Mouse (Mus musculus) forebrain, embryonic 16.5 days (tissue): ENCODE data around the gene Serpine3. TPM values are rescaled to one million over a fixed set of nuclear protein-coding genes. Genes with fewer than 3 reads are reported as not detected.
A peak's percentile ranks its signal among the peaks of the same experiment; 100 is the strongest.

Source experiments
- ATAC-seq: fragments of 200-750 bp; cut with Nextera tagmentation; 2 replicates; pipeline ENCODE4 v1.8.0; 2017; ENCODE audit warnings: mild to moderate bottlenecking, moderate library complexity
- H3K27ac ChIP-seq: fragments of 300-500 bp; sonication (generic); 2 replicates; pipeline ENCODE4 v1.5.1; 2014; ENCODE audit warnings: low read length, control low read depth
- H3K27me3 ChIP-seq: fragments of 300-500 bp; sonication (generic); replicated peaks from 2 replicates; pipeline ENCODE4 v1.6.1; 2014; ENCODE audit warnings: low read length; ENCODE audit not compliant: control insufficient read depth, insufficient read depth
- H3K36me3 ChIP-seq: fragments of 300-500 bp; sonication (generic); 2 replicates; pipeline ENCODE4 v1.6.1; 2014; ENCODE audit not compliant: control insufficient read depth, insufficient read depth
- H3K4me1 ChIP-seq: fragments of 300-500 bp; sonication (generic); replicated peaks from 2 replicates; pipeline ENCODE4 v1.6.1; 2014; ENCODE audit warnings: low read length; ENCODE audit not compliant: control insufficient read depth, insufficient read depth
- H3K4me2 ChIP-seq: fragments of 300-500 bp; sonication (generic); 2 replicates; pipeline ENCODE4 v1.6.1; 2014; ENCODE audit warnings: mild to moderate bottlenecking, low read length, control low read depth
- H3K4me3 ChIP-seq: fragments of 300-500 bp; sonication (generic); replicated peaks from 2 replicates; pipeline ENCODE4 v1.5.1; 2014; ENCODE audit warnings: mild to moderate bottlenecking, low read length, control low read depth
- H3K9ac ChIP-seq: fragments of 300-500 bp; sonication (generic); replicated peaks from 2 replicates; pipeline ENCODE4 v1.6.1; 2014; ENCODE audit warnings: low read depth, low read length, control low read depth
- H3K9me3 ChIP-seq: fragments of 300-500 bp; sonication (generic); 2 replicates; pipeline ENCODE4 v1.6.1; 2016; ENCODE audit warnings: low read length; ENCODE audit not compliant: control insufficient read depth
- WGBS: fragments of 180-500 bp; shearing (Covaris S2); extraction: QIAGEN DNeasy Blood & Tissue Kit; methylation state at CpG from one replicate; pipeline ENCODE4 v1.1.7; 2014; 5-methylcytosine and 5-hydroxymethylcytosine counted together
- polyA plus RNA-seq: library from polyadenylated mRNA; unstranded; fragments of >200 nt; fragmentation: Nextera tagmentation; extraction: Ambion mirVana; gene quantifications from 2 replicates; pipeline ENCODE4 v1.2.1, GENCODE M21; 2015

The Serpine3 gene
- polyA plus RNA-seq, 1 experiment from 2014 or later: not detected

DNA sequence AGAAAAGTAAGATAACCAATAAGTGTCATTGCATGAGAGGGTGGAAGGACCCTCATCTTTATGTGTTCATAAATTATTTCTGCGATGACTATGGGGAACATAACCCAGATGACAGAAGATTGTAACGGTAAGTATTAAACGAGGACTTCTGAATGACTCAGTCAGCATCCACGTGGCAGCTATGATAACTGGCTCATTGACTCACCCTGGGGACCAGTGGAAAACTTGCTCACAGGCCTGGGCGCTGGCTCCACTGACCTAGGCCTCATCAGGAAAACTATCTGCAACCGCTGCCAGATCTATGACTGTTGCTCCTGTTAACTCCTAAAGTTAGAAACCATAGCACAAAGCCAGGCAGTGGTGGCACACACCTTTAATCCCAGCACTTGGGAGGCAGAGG lies 15.1 kb upstream of the Serpine3 start:
- WGBS: 87% methylated on average over 6 of the region's 6 CpGs
- Histone ChIP-seq H3K27me3 (no peaks in the 10 kb centered on the region), H3K4me1 (no peaks in the 10 kb centered on the region), H3K9ac (no peak overlapping the region), H3K9me3 (no peaks in the 10 kb centered on the region), H3K36me3 (no peaks in the 10 kb centered on the region), H3K27ac (no peak overlapping the region), H3K4me3 (no peak overlapping the region), H3K4me2 (no peak overlapping the region)
- ATAC-seq: no peak

DNA sequence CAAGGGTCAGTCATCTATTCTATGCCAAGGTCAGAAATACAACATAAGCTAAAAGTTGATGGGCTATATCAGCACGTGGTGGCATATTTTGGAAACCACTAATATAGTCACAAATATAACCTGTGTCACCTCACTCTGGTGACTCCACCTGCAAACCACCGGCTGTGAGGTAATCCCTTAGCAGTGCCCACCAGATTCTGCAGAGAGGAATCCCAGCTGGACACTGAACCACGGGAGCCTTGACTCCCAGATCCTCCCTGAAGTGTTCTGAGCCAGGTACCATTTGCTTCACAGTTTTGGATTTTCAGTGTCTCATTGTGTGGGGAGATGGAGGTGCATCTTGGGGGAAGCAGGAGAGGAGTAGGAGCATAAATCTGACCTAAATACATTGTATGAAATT lies 13.1 kb upstream of the Serpine3 start:
- no peaks in the 10 kb centered on the region for H3K4me1 ChIP-seq
- 69% methylated on average over 3 of the region's 3 CpGs for WGBS
- H3K36me3 ChIP-seq: no peaks in the 10 kb centered on the region
- H3K9me3 ChIP-seq: no peaks in the 10 kb centered on the region
- no peak overlapping the region for H3K4me3 ChIP-seq
- no peak overlapping the region for H3K27ac ChIP-seq
- no peak overlapping the region for H3K9ac ChIP-seq
- H3K4me2 ChIP-seq: no peak overlapping the region
- no peak for ATAC-seq
- no peaks in the 10 kb centered on the region for H3K27me3 ChIP-seq

DNA sequence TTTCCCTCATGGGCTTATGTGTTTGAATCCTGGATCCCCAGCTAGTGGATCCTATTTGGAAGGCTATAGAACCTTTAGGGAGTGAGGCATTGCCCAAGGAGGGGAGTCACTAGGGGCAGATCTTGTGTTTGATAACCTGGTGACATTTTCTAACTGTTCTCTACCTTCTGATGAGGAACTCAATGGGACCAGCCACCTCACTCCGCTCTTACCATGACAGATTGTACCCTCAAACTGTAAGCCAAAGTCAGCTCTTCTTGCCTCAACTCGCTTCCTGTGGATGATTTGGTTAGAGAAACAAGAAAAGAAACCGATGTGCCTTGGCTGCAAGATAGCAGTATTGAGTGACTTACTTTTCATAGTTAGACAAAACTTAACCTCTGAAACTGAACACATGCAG lies 11.7 kb upstream of the Serpine3 start:
- WGBS: 96% methylated on average over 3 of the region's 3 CpGs

DNA sequence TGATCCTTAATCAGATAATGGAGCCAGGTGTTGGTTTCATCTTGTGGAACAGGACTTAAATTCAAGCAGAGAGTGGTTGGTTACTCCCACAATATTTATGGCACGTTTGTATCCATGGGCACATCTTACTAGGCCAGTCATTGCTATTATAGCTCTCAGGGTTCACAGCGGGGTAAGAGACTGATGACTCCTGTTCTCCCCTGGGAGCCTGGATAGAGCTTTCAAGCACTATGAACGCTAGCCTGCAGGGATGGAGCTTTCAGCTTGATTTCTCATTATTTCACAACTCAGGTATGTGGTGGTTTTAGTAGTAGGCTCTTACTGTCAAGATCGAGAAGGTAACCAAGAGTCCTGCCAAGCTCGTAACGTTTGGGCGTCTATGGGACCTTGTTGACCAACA lies 7.5 kb upstream of the Serpine3 start:
- H3K36me3 ChIP-seq: no peaks in the 10 kb centered on the region
- H3K4me3 ChIP-seq: no peak overlapping the region
- WGBS: 85% methylated on average over 7 of the region's 7 CpGs
- no peak for ATAC-seq
- H3K9ac ChIP-seq: no peak overlapping the region
- H3K27ac ChIP-seq: no peak overlapping the region
- H3K27me3 ChIP-seq: no peaks in the 10 kb centered on the region
- H3K4me1 ChIP-seq: no peaks in the 10 kb centered on the region
- H3K4me2 ChIP-seq: no peak overlapping the region
- H3K9me3 ChIP-seq: no peaks in the 10 kb centered on the region

More for the DNA sequence above, 11.7 kb upstream of the Serpine3 start:
- no peaks in the 10 kb centered on the region for H3K36me3 ChIP-seq
- H3K27ac ChIP-seq: no peak overlapping the region
- H3K4me2 ChIP-seq: no peak overlapping the region
- no peak for ATAC-seq
- H3K9me3 ChIP-seq: no peaks in the 10 kb centered on the region
- no peaks in the 10 kb centered on the region for H3K27me3 ChIP-seq
- H3K9ac ChIP-seq: no peak overlapping the region
- no peak overlapping the region for H3K4me3 ChIP-seq
- H3K4me1 ChIP-seq: no peaks in the 10 kb centered on the region

DNA sequence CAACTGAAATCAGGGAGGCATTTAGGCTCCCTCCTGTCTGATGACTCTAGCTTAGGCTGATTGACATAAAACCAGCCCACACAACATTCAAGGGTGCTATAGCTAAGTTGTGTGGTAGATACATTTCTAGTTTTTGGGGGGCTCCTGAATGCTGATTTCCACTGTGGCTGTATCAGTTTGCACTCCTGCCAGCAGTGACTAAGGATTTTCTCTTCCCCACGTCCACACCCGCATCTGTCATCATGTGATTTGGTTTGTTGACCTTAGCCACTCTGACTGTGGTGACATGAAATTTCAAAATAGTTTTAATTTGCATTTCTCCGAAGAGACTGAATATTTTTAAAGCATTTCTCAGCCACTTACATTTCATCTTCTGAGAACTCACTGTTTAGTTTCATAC lies 6.0 kb upstream of the Serpine3 start:
- Histone ChIP-seq H3K36me3 (no peaks in the 10 kb centered on the region), H3K27me3 (no peaks in the 10 kb centered on the region), H3K27ac (no peak overlapping the region), H3K4me3 (no peak overlapping the region), H3K9me3 (no peaks in the 10 kb centered on the region), H3K9ac (no peak overlapping the region), H3K4me2 (no peak overlapping the region), H3K4me1 (no peaks in the 10 kb centered on the region)
- ATAC-seq: no peak
- WGBS: 90% methylated on average over 3 of the region's 3 CpGs

GRCm38 (mm10) chr14:62662381-62662780 lies 1.1 kb upstream of the Serpine3 start:
- H3K9ac ChIP-seq: no peak overlapping the region
- H3K4me3 ChIP-seq: no peak overlapping the region
- no peaks in the 10 kb centered on the region for H3K4me1 ChIP-seq
- no peak overlapping the region for H3K4me2 ChIP-seq
- no peaks in the 10 kb centered on the region for H3K36me3 ChIP-seq
- H3K9me3 ChIP-seq: no peaks in the 10 kb centered on the region
- 87% methylated on average over 6 of the region's 6 CpGs for WGBS
- no peak for ATAC-seq
- H3K27me3 ChIP-seq: no peaks in the 10 kb centered on the region
- H3K27ac ChIP-seq: no peak overlapping the region

GRCm38 (mm10) chr14:62664976-62665673 lies 1.7 kb downstream of the Serpine3 start:
- Histone ChIP-seq H3K9me3 (no peaks in the 10 kb centered on the region), H3K4me1 (no peaks in the 10 kb centered on the region), H3K36me3 (no peaks in the 10 kb centered on the region), H3K27ac (no peak overlapping the region), H3K4me2 (no peak overlapping the region), H3K4me3 (no peak overlapping the region), H3K9ac (no peak overlapping the region), H3K27me3 (no peaks in the 10 kb centered on the region)
- WGBS: 54% methylated on average over 9 of the region's 9 CpGs
- ATAC-seq: no peak

GRCm38 (mm10) chr14:62673646-62674045 lies 10.2 kb downstream of the Serpine3 start:
- Histone ChIP-seq H3K27me3 (no peaks in the 10 kb centered on the region), H3K4me1 (no peaks in the 10 kb centered on the region), H3K36me3 (no peaks in the 10 kb centered on the region), H3K4me2 (no peak overlapping the region), H3K9ac (no peak overlapping the region), H3K4me3 (no peak overlapping the region), H3K27ac (no peak overlapping the region), H3K9me3 (no peaks in the 10 kb centered on the region)
- 89% methylated on average over 3 of the region's 3 CpGs for WGBS
- ATAC-seq: no peak

- H3K4me2 ChIP-seq: no peak overlapping the region
- H3K27ac ChIP-seq: no peak overlapping the region
- H3K36me3 ChIP-seq: peaks cover 8% of the 10 kb centered on the region
- no peak overlapping the region for H3K9ac ChIP-seq
- WGBS: 75% methylated on average over 2 of the region's 2 CpGs
- no peak for ATAC-seq
- no peak overlapping the region for H3K4me3 ChIP-seq
- no peaks in the 10 kb centered on the region for H3K27me3 ChIP-seq
- H3K4me1 ChIP-seq: no peaks in the 10 kb centered on the region
- no peaks in the 10 kb centered on the region for H3K9me3 ChIP-seq
These were observed 54.7 kb downstream of the Serpine3 start for GRCm38 (mm10) chr14:62718161-62718560.

DNA sequence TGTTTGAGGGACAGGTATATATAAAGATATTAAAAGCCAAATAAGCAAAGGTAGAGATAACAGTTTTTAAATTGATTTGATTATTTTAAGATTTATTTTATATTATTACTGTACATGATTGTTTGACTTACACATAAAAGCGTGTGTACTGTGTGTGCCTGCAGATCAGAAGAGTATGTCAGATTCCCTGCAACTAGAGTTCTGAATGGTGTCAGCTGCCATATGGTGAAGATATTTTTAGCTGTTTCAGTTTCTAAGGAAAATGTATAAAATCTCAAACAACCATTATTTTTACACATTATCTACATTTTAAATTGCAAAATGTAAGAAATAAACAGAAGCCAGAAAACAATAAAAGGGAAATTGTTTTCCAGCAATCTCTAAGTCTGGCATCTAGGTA lies 58.2 kb downstream of the Serpine3 start:
- no peak overlapping the region for H3K4me3 ChIP-seq
- peak overlapping the region; percentile 60; the same call in 1 of the 2 replicates for H3K27ac ChIP-seq
- H3K4me2 ChIP-seq: no peak overlapping the region
- WGBS: 65% methylated on average over 1 of the region's 1 CpGs
- no peaks in the 10 kb centered on the region for H3K9me3 ChIP-seq
- no peaks in the 10 kb centered on the region for H3K36me3 ChIP-seq
- no peak overlapping the region for H3K9ac ChIP-seq
- no peaks in the 10 kb centered on the region for H3K4me1 ChIP-seq
- no peak for ATAC-seq
- no peaks in the 10 kb centered on the region for H3K27me3 ChIP-seq
